Mouse (Mus musculus): ENCODE data around the gene Pdia6. TPM values are rescaled to one million over a fixed set of nuclear protein-coding genes. Genes with fewer than 3 reads are reported as not detected.

Gene Pdia6
- total RNA-seq (2014; rRNA removed), result 76.3 and 99.2 TPM in 2 replicates
- 194 and 201 TPM in 2 replicates for polyA plus RNA-seq (2015; fragmentation: Nextera tagmentation; extraction: Ambion mirVana)

DNA sequence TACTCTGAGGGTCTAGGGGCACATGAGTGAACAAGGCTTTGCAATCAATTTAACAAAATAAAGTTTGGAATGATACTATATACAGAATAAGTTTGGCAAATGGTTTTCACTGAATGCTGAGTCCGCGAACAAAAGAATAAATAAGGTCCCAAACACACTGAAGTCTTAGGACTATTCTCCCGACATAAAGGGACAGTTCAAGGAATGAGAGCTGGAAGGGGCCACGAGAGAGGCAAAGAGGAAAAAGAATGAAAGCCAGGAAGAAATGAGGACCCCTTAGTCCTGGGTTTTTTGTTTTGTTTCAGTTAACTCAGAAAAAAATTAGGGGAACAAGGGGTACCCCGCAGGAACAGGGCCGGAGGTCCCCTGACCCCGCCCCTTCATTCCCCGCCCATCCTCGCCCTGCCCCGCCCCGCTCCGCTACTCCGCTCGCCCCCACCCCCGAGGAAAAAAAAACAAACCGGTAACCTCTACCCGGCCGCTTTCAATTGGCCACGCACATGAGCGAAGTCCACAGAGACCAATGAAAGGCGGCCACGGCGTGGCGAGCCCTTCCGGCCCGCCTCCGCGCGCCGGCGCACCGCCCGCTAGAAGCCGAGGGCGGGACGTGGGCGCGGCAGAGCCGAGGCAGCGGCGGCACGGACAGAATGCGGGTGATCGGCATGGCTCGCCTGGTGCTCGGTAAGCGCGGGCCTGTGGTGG is at the start of gene Pdia6:
TSS of gene Pdia6 (plus strand) at position 575 of the 702 bp plus-strand sequence.
- DNase-seq (ENCODE audit: low spot score) (peak; percentile 98), ATAC-seq (peak; percentile 99)
- H3K4me3 ChIP-seq (ENCODE audit: low read length), result peak within 1 kb of the TSS; percentile 83
- peak within 1 kb of the TSS; percentile 71 for H3K9ac ChIP-seq (replicated peaks; ENCODE audit: low read length)
- no peaks in the 10 kb centered on the region for H3K27me3 ChIP-seq (ENCODE audit: insufficient read depth, low read length)
- no peaks in the 10 kb centered on the region for H3K9me3 ChIP-seq (ENCODE audit: low read length)
- peaks cover 6% of the 10 kb centered on the region for H3K4me1 ChIP-seq (ENCODE audit: insufficient read depth, low read length)
- H3K4me2 ChIP-seq (ENCODE audit: low read depth, low read length), result peak within 1 kb of the TSS; percentile 63
- 1% methylated on average over 47 of the region's 48 CpGs for WGBS
- no peak for TF ChIP-seq CTCF (IDR thresholded peaks at IDR 0.05; ENCODE audit: low read depth)
- peaks cover 8% of the 10 kb centered on the region for H3K36me3 ChIP-seq (ENCODE audit: insufficient read depth, low read length)
- H3K27ac ChIP-seq, result peak within 1 kb of the TSS; percentile 67

DNA sequence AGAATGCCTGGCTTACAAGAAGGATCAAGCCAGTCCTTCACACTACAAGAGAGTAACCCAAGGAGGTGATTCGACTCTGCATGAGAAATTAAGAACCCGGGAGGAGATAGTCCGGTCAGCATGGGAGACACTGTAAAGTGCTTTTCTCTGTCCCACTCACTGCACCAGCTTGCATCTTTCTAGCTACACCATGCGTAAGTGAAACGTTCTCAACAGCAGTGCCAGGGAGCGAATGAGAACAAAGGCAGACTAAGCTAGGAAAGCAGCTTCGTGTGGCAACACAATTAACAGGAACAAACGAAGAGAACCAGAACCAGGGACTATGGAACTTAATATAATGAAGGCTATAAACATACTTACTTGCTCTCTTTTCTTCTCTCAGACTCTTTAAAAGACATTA is 48.0 kb upstream of the Pdia6 start:
- no peak overlapping the region for H3K4me2 ChIP-seq (ENCODE audit: low read depth, low read length)

GRCm38 (mm10) chr12:17219107-17219506 is 47.2 kb upstream of the Pdia6 start:
- Histone ChIP-seq H3K4me2 (ENCODE audit: low read depth, low read length) (no peak overlapping the region), H3K9ac (replicated peaks; ENCODE audit: low read length) (no peak overlapping the region), H3K9me3 (ENCODE audit: low read length) (no peaks in the 10 kb centered on the region), H3K4me1 (ENCODE audit: insufficient read depth, low read length) (no peaks in the 10 kb centered on the region), H3K36me3 (ENCODE audit: insufficient read depth, low read length) (no peaks in the 10 kb centered on the region), H3K27ac (no peak overlapping the region), H3K27me3 (ENCODE audit: insufficient read depth, low read length) (no peaks in the 10 kb centered on the region), H3K4me3 (ENCODE audit: low read length) (no peak overlapping the region)
- whole genome bisulfite sequencing, result 77% methylated on average over 4 of the region's 4 CpGs
- no peak for ATAC-seq
- TF ChIP-seq CTCF (IDR thresholded peaks at IDR 0.05; ENCODE audit: low read depth), result no peak
- no peak for DNase-seq (ENCODE audit: low spot score)

More for the DNA sequence above, 48.0 kb upstream of the Pdia6 start:
- 41% methylated on average over 8 of the region's 8 CpGs for WGBS
- H3K9me3 ChIP-seq (ENCODE audit: low read length), result no peaks in the 10 kb centered on the region
- no peaks in the 10 kb centered on the region for H3K4me1 ChIP-seq (ENCODE audit: insufficient read depth, low read length)
- no peak overlapping the region for H3K4me3 ChIP-seq (ENCODE audit: low read length)
- ATAC-seq, result no peak
- no peak overlapping the region for H3K9ac ChIP-seq (replicated peaks; ENCODE audit: low read length)
- no peak overlapping the region for H3K27ac ChIP-seq
- no peaks in the 10 kb centered on the region for H3K27me3 ChIP-seq (ENCODE audit: insufficient read depth, low read length)
- TF ChIP-seq CTCF (IDR thresholded peaks at IDR 0.05; ENCODE audit: low read depth), result no peak
- no peaks in the 10 kb centered on the region for H3K36me3 ChIP-seq (ENCODE audit: insufficient read depth, low read length)
- no peak for DNase-seq (ENCODE audit: low spot score)

DNA sequence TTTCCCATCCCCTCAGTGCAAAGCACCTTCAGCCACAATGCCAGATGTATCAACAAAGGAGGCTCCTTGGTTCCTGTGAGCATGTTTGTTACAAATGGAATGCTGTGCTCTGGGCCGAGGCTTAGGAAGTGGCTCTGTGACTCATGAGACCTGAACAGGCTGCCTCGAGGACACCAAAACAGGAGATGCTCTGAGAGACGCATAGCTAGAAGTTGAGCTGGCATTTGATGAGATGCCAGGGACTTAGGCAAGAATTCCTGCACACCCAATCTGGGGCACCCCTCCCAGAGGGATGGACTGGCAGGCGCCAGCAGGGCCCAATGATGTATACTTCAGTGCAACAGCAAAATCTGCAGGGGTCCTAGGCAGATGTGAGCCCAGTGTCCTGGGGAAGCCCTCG is 45.7 kb upstream of the Pdia6 start:
- 72% methylated on average over 5 of the region's 5 CpGs for WGBS
- H3K9ac ChIP-seq (replicated peaks; ENCODE audit: low read length), result no peak overlapping the region
- H3K4me3 ChIP-seq (ENCODE audit: low read length), result no peak overlapping the region
- no peaks in the 10 kb centered on the region for H3K36me3 ChIP-seq (ENCODE audit: insufficient read depth, low read length)
- no peak overlapping the region for H3K4me2 ChIP-seq (ENCODE audit: low read depth, low read length)
- H3K27ac ChIP-seq, result no peak overlapping the region
- TF ChIP-seq CTCF (IDR thresholded peaks at IDR 0.05; ENCODE audit: low read depth), result no peak
- no peaks in the 10 kb centered on the region for H3K9me3 ChIP-seq (ENCODE audit: low read length)
- DNase-seq (ENCODE audit: low spot score), result no peak
- no peak for ATAC-seq
- H3K4me1 ChIP-seq (ENCODE audit: insufficient read depth, low read length), result peaks cover 3% of the 10 kb centered on the region; the same call in 1 of the 2 replicates
- H3K27me3 ChIP-seq (ENCODE audit: insufficient read depth, low read length), result no peaks in the 10 kb centered on the region

GRCm38 (mm10) chr12:17221891-17222428 is 44.4 kb upstream of the Pdia6 start:
- 52% methylated on average over 5 of the region's 5 CpGs for WGBS
- no peak overlapping the region for H3K4me3 ChIP-seq (ENCODE audit: low read length)
- TF ChIP-seq CTCF (IDR thresholded peaks at IDR 0.05; ENCODE audit: low read depth), result peak; percentile 72
- no peaks in the 10 kb centered on the region for H3K36me3 ChIP-seq (ENCODE audit: insufficient read depth, low read length)
- H3K9ac ChIP-seq (replicated peaks; ENCODE audit: low read length), result no peak overlapping the region
- no peak overlapping the region for H3K27ac ChIP-seq
- H3K4me1 ChIP-seq (ENCODE audit: insufficient read depth, low read length), result peaks cover 3% of the 10 kb centered on the region; the same call in 1 of the 2 replicates
- no peaks in the 10 kb centered on the region for H3K9me3 ChIP-seq (ENCODE audit: low read length)
- DNase-seq (ENCODE audit: low spot score) (no peak), ATAC-seq (no peak)
- no peak overlapping the region for H3K4me2 ChIP-seq (ENCODE audit: low read depth, low read length)
- H3K27me3 ChIP-seq (ENCODE audit: insufficient read depth, low read length), result no peaks in the 10 kb centered on the region

DNA sequence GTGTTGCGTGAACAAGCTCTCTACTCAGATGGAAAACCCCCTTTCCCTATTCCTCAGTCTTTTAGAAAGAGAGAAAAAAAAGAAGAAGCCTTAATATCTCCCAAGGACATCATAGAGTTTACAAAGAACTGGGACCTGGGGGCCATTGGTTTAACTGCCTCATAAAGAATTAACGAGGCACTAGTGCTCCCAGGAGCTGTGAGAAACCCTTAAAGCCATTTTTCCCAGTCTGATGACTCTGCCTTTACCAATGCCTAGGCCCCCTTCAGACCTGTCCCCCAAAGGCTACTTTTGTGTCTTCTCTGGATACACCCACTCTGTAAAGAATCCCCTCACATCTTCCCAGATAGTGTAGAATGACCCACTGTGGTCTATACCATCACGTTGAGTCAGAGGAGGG is 43.3 kb upstream of the Pdia6 start:
- H3K36me3 ChIP-seq (ENCODE audit: insufficient read depth, low read length), result no peaks in the 10 kb centered on the region
- no peaks in the 10 kb centered on the region for H3K9me3 ChIP-seq (ENCODE audit: low read length)
- ATAC-seq (no peak), DNase-seq (ENCODE audit: low spot score) (no peak)
- no peak for TF ChIP-seq CTCF (IDR thresholded peaks at IDR 0.05; ENCODE audit: low read depth)
- 72% methylated on average over 3 of the region's 3 CpGs for WGBS
- H3K4me3 ChIP-seq (ENCODE audit: low read length), result no peak overlapping the region
- peaks cover 3% of the 10 kb centered on the region; the same call in 1 of the 2 replicates for H3K4me1 ChIP-seq (ENCODE audit: insufficient read depth, low read length)
- H3K27ac ChIP-seq, result no peak overlapping the region
- no peaks in the 10 kb centered on the region for H3K27me3 ChIP-seq (ENCODE audit: insufficient read depth, low read length)
- no peak overlapping the region for H3K4me2 ChIP-seq (ENCODE audit: low read depth, low read length)
- H3K9ac ChIP-seq (replicated peaks; ENCODE audit: low read length), result no peak overlapping the region

DNA sequence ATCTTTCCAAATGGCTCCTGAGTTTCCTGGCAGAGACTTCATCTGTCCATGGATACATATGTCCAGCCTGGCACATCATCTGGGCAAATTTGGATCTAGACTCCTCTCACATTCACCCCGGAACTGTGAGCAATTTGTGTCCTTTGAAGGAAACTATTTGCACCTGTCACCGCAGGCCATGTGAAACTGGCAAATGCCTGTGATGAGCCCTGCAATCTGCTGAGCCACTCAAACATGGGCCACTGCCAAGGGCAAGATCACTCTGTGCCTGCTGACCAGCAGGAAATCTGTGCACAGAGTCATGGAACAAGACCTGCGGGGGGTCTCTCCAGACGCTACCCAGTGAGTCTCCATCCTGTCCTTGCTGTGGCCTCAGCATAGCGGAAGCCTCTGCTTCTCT is 41.3 kb upstream of the Pdia6 start:
- Histone ChIP-seq H3K4me2 (ENCODE audit: low read depth, low read length) (no peak overlapping the region), H3K4me1 (ENCODE audit: insufficient read depth, low read length) (peaks cover 3% of the 10 kb centered on the region; the same call in 1 of the 2 replicates), H3K36me3 (ENCODE audit: insufficient read depth, low read length) (no peaks in the 10 kb centered on the region), H3K27ac (no peak overlapping the region), H3K4me3 (ENCODE audit: low read length) (no peak overlapping the region), H3K27me3 (ENCODE audit: insufficient read depth, low read length) (no peaks in the 10 kb centered on the region), H3K9ac (replicated peaks; ENCODE audit: low read length) (no peak overlapping the region), H3K9me3 (ENCODE audit: low read length) (no peaks in the 10 kb centered on the region)
- ATAC-seq, result peak; percentile 39; the same call in 1 of the 2 replicates
- 52% methylated on average over 5 of the region's 5 CpGs for WGBS
- peak; percentile 60 for DNase-seq (ENCODE audit: low spot score)
- TF ChIP-seq CTCF (IDR thresholded peaks at IDR 0.05; ENCODE audit: low read depth), result no peak

All from hindbrain, postnatal 0 days (tissue).